Mouse (Mus musculus) megakaryocyte, embryonic 14.5 days (primary cell): ENCODE results near the gene Pilra.

Source experiments
- FLI1 ChIP-seq: IDR thresholded peaks from 2 replicates; pipeline ENCODE4 v1.6.1; 2012; ENCODE audit warnings: low read length, inconsistent platforms, mixed read lengths
- GATA1 ChIP-seq: IDR thresholded peaks from 3 replicates; pipeline ENCODE4 v1.6.1; 2012; ENCODE audit warnings: mixed read lengths, low read length, inconsistent platforms, borderline replicate concordance

GRCm38 (mm10) chr5:137785164-137786031, 50.7 kb downstream of the Pilra start:
- TF ChIP-seq GATA1 (no peak), FLI1 (no peak)
